Mouse (Mus musculus) layer of hippocampus, postnatal 14 days (tissue): Measurements from ENCODE around the gene Dock7. TPM values are rescaled to one million over a fixed set of nuclear protein-coding genes. Genes with fewer than 3 reads are reported as not detected.

Experiments
- DNase-seq, 2 experiments: peaks; one replicate each; pipeline ENCODE4 v3.0.0; 2021 to 2022; ENCODE audit warnings: low spot score in 2 of 2, mixed read lengths in 1 of 2
- total RNA-seq, 2 experiments: library from RNA; stranded (reverse); gene quantifications; 2 replicates each; pipeline ENCODE4 v1.2.3; 2021

Gene Dock7
- total RNA-seq, 2 experiments from 2014 or later: 36.2 to 42.4 TPM

DNA sequence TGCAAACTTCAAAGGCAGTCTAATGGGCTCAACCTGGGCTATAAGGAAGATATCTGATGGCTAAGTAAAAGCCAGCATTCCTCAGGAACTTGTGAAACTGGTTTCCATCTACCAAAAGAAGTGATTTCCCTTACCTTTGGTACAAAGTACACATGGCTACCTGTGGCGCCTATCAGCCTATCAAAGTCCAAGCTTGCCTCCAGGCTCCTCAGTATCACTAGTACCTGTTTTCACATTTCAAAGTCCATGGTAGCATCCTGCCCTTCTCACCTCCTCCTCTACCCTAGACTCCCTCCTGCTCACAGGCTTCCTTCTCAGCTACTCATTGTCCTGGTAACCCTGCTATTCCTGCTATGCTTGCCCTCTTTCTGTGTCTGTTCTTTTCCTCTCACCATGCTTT is 202.5 kb downstream of the Dock7 start:
- no peak for DNase-seq

DNA sequence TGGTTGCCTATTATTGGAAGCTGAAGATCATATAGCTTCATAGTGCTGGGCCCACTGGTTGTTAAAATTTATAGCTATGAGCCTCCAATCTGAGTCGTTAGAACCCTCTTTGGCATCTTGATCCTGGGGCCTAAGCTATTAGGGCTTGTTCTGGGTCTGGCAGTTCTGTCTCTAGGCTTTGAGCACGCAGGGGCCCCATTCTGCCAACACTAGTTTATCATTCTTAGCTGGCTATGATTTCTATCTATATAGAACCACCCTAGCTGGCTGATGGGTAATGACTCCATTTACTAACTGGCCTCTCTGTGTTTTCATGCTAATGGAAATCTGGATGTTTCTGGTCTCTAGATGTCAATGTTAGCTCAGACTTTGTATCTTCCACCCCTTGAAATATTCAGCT is 203.0 kb downstream of the Dock7 start:
- DNase-seq: no peak

DNA sequence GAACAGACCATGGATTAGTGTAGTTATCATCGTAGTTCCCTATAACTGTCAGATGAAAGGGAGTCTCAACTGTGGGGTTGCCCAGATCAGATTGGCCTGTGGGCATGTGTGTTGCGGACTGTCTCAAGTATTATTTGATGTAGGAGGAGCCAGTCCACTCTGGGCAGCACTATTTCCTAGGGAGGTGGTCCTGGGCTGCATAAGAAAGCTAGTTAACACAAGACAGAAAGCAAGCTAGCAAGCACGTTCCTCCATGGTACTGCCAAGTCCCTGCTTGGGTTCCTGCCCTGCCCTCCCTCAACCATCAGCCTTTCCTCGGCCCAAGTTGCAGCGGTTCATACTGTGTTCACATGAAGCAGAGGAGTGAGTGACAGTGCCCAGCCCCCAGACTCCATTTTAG is 210.5 kb downstream of the Dock7 start:
- no peak for DNase-seq

DNA sequence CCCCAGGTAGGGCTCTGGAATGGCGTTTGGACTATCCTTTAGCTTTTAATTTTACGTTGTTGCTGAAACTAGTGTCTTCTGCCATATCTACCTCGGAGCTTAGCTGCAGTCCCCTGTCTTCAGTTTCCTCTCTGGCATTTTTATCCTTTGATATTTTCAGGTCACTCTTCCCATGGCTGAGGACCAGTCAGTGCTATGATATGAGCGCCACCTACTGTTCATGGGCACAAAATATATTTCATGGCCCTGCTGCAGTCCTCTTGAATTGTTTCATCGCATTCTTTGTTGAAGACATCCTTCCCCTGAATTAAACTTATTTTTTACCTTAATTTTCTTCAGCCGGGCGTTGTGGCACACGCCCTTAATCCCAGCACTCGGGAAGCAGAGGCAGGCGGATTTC is 233.6 kb downstream of the Dock7 start:
- DNase-seq: peak; percentile 41 to 73

Other genes with a start within 250 kb of the Dock7 start
- gene Usp1, start 197.1 kb downstream of the Dock7 start, total RNA-seq: 10 to 100 TPM; 18.1 to 23.7 TPM
- under 1 TPM; 0.18 to 0.62 TPM for gene Angptl3, start 90.0 kb downstream of the Dock7 start, total RNA-seq
- gene Atg4c, start 73.0 kb upstream of the Dock7 start, total RNA-seq: 10 to 100 TPM; 29.5 to 36.4 TPM
- 1 to 10 TPM in 1 of 2 experiments, under 1 TPM in 1; 0.88 to 1.8 TPM for gene Gm12689, start 175.0 kb upstream of the Dock7 start, total RNA-seq